Mouse (Mus musculus): ENCODE measurements around the gene Plekha4.

Plekha4 gene

DNA sequence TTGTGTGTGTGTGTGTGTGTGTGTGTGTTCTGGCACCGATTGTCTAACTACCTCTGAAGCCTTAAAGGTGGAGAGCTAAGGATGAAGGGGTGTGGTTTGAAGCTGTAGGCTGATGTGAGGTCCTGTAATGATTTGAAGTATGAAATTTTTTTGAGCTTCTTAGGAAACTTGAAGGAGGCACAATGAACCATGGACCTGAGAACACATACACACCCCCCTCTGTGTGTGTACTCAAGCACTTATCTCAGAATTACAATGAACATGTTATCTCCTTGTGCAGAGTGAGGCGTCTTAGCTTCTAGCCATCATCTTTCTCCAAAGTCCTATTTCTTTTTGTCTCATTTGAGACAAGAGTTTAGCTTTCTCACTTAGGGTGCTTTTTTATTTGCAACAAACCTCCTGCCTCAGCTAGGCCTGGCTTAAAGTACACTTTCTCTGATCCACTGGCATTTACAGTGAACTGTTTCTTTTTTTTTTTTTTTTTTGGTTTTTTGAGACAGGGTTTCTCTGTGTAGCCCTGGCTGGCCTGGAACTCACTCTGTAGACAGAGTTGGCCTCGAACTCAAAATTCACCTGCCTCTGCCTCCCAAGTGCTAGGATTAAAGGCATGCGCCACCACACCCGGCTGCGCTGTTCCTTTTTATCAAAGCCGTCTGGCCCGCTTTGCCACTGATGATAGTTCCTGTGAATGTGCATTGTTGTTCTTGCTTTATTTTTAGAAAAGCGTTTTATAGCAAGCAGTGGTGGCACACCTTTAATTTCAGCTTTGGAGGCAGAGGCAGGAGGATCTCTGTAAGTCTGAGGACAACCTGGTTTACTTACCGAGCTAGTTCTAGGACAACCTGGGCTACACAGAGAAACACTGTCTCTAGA, 42.7 kb downstream of the Plekha4 start:
- no peak for DNase-seq (ENCODE audit: low spot score)

DNA sequence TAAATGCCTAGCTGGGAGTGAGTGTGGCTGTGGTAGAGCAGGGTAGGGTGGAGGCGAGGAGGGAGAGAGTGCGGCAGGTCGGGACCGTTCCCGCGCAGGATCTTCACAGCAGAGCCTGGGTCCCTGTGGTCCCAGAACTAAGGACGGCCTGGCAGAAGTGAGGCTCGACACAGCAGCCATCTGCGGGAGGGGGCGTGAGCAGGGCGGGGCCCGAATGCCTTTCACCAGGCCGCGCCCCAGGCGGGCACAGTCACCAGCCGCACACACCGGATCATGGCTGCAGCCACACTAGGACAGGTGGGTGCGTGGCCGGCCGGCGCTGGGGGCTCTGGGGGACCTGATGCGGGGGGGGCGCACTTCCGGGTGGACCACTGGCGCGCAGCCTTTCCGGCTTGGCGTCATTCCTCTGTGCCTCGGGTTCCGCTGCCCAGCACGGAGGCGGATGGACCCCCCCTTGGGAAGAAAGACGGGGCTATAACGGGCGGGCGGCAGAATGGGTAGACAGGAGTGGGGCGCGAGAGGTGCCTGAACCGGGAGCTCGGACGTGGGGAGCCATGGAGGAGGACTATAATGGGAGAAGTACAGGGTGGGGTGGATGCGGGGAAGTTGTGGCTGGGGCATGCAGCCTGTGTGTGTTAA, 44.1 kb downstream of the Plekha4 start, which contains the start of gene Bcat2:
Gene Bcat2 (plus strand): TSS at position 51 of the 639 bp plus-strand sequence.
- DNase-seq (ENCODE audit: low spot score), result peak; percentile 77

DNA sequence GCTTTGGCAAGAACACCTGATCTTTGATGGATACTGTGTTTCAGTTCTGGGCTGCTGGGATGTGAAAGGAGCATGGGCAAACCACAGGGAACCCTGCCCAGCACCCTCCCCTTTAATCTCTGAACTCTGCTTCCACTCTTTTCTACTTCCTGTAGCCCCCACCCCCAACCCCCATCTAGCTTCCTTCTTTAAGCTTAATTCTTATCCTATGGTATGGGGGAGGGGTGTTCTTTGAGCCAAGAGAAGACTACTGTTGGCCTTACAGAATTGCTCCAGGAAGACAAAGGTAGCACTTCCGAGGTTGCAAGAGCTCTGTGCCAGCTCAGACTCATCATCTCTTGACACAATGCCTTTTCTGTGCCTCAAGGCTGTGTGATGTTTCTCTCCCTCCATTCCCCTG, 45.8 kb downstream of the Plekha4 start:
- no peak for DNase-seq (ENCODE audit: low spot score)

DNA sequence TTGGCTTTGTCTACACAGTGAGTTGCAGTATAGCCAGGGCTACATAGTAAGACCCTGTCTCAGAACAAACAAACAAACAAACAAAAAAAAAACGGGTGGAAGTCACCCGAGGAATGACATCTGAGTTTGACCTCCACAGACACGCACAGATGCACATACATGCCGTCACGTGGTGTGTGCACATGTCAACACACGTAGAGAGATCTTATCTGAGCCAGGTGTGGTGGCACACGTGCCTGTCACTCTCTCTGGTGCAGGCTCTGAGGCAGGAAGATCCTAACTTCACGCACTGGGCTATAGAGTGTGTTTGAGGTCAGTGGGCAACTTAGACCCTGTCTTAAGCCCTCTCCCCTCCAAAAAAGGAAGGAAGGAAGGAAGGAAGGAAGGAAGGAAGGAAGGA, 47.8 kb downstream of the Plekha4 start:
- peak; percentile 75 for DNase-seq (ENCODE audit: low spot score)

DNA sequence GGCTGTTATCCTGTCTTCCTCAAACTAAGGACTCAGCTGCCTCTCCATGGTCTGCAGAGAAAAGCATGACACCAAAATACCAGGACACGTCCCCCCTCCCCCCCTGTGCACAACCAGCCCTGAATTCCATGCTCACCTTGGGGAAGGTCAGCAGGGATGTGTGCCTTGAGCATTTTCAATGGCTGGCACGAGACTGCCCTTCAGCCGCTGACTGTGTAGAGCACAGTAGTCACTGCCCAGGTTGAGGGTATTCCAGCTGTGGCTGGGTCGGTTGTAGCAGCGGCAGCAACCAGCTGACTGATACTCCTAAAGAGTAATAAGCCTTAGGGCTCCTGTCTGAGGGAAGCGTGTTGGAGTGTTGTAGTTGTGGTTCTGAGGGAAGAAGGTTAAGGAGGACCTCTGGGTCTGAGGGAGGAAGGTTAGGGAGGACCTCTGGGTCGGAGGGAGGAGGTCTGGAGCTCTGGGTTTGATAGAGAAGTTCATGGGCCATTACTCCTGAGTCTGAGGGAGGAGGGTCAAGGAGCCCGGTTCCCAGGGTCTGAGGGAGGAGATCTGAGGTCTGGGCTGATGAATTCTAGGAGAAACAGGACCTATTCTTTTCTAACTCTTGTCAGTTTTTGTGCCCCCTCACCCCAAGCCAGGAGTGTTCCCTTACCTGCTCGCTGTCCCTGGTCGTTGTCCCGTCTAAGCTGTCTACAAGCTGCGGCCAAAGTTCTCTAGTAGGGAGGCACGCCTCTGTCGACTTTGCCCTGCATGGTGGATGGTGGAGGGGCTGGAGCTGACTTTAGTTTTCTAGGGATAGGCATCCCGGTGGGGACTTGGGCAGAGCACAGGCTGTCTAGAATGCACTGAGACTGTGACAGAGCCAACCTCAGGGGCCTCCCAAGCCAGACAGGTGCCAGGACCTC, 48.6 kb downstream of the Plekha4 start:
- no peak for DNase-seq (ENCODE audit: low spot score)

DNA sequence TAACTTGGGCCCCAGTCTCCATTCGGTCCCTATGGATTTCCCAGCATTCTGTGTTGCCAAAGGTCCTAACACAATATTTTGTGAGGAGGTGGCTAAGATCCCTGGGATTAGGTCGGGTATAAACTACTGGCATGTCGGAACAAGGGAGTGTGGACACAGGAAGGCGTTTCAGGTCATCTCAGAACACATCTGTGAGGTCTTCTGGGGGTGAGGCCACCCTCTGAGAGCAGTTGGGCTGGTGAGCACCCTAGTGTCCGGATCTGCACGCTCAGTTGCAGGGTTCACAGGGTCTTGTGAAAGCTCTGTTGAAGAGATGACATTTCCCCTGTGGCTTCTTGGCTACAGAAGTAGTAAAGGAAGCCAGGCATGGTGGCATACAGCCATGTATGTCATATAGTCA, 59.8 kb downstream of the Plekha4 start:
- DNase-seq (ENCODE audit: low spot score), result no peak

DNA sequence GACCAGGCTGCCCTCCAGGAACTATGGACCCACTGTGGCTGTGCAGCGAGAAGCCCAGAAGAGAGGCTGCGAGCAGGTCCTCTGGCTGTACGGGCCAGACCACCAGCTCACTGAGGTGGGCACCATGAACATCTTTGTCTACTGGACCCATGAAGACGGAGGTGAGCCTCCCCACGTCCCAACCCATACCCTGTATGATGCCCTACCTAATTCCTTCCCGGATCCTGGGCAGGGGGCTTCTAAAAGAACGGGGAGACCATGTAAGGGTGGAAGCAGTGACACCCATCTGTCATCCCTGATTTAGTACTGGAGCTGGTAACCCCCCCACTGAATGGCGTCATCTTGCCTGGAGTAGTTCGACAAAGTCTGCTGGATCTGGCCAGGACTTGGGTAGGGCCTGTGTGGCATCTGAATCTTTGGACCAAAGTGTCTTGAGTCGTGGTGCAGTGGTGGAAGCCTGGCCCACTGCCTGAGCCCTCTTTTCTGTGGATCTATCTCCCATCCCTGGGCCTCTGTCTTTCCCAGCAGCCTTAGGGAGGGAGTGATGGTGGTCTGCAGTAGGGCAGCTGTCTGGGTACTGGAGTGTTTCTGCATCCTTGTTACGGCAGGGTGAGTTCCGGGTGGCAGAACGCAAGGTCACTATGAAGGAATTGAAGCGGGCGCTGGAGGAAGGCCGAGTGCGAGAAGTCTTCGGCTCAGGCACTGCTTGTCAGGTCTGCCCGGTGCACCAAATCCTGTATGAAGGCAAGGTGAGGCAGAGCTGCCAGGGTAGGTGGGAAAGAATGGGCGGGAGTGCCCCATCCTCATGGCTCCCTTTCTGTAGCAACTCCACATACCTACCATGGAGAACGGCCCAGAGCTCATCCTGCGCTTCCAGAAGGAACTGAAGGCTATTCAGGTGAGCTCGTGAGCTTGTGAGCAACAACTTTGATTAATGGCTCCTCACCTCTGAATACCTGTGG, 61.8 kb downstream of the Plekha4 start:
- no peak for DNase-seq (ENCODE audit: low spot score)

DNA sequence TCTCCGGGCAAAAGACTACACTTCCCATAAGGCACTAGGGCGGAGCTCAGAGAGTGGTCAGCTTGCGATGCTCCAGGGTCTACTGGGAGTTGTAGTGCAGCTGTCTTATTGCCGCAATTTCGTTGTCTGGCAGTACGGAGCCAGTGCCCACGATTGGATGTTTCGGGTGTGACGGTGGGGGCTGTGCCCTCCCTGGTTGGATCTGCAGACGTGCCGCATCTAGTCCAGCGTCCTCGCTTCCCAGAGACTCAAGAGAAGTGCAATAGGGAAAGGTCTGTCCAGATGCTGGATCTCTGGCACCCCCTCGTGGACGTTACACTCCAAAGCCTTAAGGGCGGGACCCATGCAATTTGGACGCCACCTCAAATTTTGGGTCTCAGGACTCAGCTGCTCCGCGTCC, 63.0 kb downstream of the Plekha4 start:
- peak; percentile 70 for DNase-seq (ENCODE audit: low spot score)

DNA sequence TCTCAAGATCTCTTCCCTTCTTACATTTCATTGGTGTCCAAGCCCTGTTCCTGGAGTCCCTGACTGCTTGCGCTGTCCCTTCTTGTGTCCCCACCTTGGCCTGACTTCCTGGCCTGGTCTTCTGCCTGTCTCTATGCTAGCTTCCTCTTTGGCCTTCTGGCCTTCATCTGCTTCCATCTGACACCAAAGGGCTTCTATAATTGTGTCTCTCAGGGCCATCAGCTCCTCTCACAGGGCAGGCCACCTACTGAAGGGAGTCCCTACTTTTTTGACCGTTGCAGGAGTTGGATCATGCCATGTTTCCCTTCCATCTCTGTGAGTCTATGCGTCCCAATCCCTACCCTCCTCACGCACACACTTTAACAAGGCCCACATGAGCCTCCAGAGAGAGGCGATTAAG, 63.8 kb downstream of the Plekha4 start:
- no peak for DNase-seq (ENCODE audit: low spot score)

DNA sequence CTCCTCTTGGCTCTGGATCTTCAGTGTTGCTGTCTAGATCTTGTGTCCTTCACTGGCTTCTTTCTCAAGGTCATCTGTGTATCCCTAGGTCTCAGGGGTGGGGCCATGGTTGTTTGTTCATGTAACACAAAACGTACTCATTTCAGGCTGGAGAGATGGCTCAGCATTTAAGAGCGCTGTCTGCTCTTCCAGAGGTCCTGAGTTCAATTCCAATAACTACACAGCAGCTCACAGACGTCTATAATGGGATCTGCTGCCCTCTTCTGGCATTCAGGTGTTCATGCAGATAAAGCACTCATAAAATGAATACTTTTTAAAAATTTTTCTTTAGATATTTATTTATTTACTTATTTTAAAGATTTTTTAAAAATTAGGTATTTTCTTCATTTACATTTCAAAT, 64.7 kb downstream of the Plekha4 start:
- DNase-seq (ENCODE audit: low spot score), result no peak

DNA sequence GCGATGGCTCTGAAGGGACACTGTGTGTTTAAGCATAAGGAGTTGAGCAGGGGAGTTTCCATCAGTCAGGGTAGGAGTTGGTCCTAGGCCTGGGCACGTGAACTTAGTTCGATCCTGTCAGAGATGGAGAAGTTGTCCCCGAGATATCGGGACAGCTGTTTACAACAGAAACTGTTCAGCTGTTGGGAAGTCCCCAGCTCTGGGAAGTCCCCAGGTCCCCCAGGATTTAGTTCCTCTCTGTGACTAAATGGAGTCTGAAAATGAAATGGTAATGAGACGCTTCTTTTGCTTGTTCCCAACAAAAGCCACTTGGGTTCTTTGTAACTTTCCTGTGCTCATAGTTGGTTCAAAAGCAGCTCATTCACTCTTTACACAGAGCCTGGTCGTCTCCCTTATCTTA, 65.8 kb downstream of the Plekha4 start:
- DNase-seq (ENCODE audit: low spot score), result no peak

DNA sequence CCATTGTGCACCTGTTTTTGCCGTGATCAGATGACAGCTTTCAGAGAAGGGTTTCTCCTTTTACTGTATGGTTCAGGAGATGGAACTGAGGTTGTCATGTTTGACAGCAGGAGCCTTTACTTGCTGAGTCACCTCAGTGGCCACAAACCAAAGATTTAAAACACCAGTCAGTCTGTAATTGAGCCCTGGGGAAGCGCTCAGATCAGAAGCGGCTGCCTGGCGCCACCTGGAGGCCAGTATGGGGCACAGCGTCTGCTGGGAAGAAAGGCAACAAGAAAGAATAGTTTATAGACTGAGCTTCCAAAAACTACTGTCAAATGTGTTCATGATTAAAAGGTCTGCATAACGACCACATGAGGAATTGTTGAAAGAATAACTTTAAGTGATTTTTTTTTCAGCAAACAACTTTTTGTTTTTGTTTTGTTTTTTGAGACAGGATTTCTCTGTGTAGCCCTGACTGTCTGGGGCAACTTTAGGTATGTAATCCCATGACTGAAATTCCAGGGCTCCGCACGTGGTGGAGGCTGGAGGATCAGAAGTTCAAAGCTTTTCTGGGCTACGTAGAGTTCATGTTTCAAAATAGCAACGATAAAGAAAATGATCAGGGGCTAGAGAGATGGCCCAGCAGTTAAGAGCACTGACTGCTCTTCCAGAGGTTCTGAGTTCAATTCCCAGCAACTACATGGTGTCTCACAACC, 67.1 kb downstream of the Plekha4 start:
- peak; percentile 74 for DNase-seq (ENCODE audit: low spot score)

DNA sequence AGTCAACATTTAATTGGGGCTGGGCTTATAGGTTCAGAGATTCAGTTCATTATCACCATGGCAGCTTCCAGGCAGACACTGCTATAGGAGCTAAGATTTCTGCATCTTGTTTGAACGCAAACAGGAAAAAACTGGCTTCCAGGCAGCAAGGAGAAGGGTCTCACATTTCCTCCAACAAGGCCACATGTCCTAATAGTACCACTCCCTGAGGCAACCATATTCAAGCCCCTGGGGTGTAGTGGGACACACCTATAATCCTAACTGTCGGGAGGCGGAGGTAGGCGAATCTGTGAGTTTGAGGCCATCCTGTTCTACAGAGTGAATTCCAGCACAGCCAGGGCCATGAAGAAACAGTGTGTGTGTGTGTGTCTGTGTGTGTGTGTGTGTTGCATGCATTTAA, 69.0 kb downstream of the Plekha4 start:
- no peak for DNase-seq (ENCODE audit: low spot score)

DNA sequence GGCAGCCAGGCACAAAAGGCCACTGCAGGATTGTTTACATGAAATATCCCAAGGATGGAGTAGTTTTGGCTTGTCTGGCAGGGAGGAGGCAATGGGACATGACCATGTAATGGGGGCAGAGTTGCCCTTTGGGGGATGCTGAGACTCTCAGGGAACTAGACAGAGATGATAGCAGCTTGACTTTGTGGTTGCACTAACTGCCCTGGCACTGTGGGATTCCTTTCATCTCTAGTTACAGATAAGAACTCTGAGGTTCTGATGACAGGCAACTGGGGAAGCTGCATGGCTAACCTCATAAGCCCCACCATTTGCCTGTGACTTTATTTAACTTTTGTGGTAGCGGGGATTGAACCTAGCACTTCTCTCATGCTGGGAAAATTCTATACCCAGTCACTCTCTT, 70.0 kb downstream of the Plekha4 start:
- DNase-seq (ENCODE audit: low spot score), result no peak

DNA sequence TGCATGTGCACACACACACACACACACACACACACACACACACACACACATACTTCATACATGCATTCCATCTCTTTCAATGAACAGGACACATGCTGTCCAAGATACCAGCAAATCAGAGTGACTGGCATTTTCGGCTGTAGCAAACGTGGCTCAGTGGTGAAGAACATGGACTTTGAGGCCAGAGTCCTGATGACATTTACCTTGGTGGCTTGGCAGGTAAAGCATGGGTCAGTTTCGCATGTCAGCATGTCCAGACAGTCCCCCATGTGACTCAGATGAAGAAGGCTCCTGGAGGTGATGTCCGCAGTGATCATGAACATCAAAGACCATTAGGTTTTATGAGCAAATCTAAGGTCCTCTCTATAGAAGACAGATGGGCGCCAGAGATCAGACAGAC, 70.9 kb downstream of the Plekha4 start:
- DNase-seq (ENCODE audit: low spot score), result no peak

DNA sequence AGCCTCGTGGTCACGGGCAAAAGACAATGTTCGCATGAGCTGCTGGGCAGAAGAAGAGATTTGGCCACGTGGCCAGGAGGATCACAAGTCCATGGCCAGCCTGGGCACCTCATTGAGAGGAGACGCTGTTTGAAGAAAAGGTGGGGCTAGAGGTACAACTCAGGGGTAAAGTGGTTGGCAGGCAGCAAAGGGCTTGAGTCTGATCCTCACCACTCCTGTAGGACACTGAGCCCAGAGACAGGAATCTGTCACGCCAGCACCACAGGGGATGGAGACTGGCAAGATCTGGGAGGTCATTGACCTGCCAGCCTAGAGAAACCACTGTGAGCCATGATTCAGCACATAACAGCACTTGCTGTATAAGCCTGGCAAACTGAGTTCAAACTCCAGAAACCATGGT, 71.4 kb downstream of the Plekha4 start:
- DNase-seq (ENCODE audit: low spot score), result no peak

DNA sequence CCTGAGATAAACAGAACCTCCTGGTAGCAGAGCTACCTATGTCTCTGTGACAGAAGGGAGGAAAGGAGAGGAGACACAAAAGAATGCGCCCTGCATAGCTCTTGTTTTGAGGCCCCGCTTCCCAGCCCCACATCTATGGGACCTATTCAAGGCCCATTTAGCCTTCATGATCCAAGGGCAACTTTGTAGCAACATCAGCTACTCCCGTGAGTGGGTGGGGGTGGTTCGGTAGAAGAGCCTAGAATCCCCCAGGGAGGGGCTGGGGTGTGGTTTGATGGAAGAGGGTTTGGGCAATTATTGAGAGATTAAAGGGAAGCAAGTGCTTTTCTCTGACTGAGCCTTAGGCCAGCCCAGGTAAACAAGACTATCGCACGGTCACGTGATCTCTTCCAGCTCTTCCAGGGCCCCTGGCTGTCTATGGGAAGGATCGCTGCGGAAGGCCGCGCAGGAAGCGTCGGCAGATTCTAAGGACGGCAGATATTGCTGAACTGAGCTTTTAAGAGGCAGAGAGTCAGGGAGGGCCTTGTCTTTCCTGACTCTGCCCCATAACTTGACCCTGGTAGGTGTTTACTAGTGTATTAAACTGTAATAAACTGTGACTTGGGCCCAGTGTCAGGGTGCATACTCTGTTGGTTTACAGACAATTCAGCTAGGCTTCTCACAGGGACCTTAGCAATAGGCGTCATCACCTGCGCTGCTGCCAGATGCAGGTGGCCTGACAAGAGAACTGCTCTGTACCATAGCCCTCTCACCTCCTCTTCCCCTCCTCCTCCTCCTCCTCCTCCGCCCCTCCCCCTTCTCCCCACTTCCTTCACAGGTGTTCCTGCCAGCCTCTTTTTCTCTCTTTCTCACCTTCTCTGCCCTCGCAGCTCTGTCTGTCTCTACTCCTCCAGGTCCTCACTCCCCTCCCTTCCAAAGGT, 73.1 kb downstream of the Plekha4 start:
- no peak for DNase-seq (ENCODE audit: low spot score)
